Mouse (Mus musculus): Measurements from ENCODE around the gene Mrgprd. TPM values are rescaled to one million over a fixed set of nuclear protein-coding genes. Genes with fewer than 3 reads are reported as not detected.

The Mrgprd gene
- total RNA-seq, 2 experiments from 2014 or later = not detected

- no peak for DNase-seq
These were observed 10.5 kb upstream of the Mrgprd start for GRCm38 (mm10) chr7:145304153-145304552.

DNA sequence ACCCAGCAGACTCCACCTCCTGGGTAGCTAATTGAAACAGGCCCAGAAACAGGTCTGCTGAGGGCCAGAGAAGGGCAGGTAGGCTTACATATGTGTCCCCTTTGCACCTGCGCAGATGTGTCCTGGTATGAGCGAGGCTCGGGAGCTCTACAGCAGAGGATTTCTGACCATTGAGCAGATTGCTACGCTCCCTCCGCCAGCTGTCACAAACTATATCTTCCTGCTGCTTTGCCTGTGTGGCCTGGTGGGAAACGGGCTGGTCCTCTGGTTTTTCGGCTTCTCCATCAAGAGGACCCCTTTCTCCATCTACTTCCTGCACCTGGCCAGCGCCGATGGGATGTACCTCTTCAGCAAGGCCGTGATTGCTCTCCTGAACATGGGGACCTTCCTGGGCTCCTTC is 7.0 kb upstream of the Mrgprd start:
- DNase-seq = no peak

DNA sequence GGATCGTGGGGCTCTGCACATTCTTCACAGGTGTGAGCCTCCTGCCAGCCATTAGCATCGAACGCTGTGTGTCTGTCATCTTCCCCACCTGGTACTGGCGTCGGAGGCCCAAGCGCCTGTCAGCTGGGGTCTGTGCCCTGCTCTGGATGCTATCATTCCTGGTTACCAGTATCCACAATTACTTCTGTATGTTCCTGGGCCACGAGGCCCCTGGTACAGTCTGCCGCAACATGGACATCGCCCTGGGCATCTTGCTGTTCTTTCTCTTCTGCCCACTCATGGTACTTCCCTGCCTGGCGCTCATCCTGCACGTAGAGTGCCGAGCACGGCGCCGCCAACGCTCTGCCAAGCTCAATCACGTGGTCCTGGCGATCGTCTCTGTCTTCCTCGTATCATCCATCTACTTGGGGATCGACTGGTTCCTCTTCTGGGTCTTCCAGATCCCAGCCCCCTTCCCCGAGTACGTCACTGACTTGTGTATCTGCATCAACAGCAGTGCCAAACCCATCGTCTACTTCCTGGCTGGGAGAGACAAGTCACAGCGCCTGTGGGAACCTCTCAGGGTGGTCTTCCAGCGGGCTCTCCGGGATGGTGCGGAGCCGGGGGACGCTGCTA is 6.5 kb upstream of the Mrgprd start:
- peak; percentile 18 for DNase-seq

DNA sequence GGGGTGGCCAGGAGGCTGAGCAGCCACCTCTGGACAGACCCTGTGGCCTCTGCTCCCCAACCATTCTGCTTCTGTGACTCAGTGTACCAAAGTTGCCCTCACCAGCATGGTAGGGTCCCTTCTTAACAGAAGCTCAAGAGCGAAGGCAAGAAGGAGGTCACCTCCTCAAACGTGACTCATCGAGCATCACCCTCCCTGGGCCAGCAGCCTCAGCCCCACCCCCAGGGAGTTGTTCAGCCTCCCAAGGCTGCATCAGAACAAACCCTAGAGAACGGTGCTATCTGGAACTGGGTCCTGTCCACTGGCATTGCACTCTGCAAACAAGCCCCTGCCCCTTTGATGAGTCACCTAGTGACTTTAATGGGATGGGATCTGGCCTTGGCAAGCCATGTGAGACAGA is 5.8 kb upstream of the Mrgprd start:
- DNase-seq = no peak

DNA sequence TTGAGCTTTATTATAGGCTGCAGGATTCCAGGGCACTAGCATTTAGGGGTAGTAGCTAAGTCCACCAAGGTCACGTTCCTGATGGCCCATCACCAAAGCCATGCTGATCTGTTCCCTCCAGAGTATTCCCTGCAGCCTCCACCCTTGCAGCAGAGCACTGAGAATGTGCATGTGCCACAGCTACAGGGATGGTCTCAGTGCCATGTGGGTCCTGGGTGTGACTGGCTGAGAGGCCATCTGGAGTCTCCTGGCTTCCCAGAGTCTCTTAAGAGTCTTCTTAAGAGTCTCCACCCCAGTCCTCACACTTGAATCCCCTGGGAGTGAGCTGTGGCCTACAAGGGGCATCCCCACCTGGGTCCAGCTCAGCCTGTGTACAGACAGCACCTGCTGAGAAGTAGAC is 4.8 kb upstream of the Mrgprd start:
- no peak for DNase-seq

- no peak for DNase-seq
These were observed 4.1 kb upstream of the Mrgprd start for GRCm38 (mm10) chr7:145310526-145310925.

GRCm38 (mm10) chr7:145312137-145312536 is 2.5 kb upstream of the Mrgprd start:
- no peak for DNase-seq

GRCm38 (mm10) chr7:145317522-145317921 is 2.9 kb downstream of the Mrgprd start:
- DNase-seq = no peak

DNA sequence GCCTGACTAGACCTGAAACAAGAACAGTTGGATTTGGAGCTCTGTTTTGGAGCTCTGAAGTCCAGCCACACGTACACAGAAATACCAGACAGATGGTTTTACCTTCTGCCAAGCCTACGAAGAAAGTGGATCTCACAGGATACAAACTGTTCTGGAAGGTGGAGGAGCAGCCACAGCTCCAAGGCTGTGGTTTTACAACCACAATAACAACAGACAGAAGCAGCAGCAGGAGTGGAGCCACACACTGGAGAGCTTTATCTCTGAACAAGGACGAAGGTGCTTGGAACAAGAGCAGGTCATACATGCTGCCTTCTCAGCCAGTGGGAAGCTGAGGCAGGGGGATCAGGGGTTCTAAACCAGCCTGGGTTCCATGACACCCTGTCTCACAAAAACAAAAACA is 4.8 kb downstream of the Mrgprd start:
- no peak for DNase-seq

DNA sequence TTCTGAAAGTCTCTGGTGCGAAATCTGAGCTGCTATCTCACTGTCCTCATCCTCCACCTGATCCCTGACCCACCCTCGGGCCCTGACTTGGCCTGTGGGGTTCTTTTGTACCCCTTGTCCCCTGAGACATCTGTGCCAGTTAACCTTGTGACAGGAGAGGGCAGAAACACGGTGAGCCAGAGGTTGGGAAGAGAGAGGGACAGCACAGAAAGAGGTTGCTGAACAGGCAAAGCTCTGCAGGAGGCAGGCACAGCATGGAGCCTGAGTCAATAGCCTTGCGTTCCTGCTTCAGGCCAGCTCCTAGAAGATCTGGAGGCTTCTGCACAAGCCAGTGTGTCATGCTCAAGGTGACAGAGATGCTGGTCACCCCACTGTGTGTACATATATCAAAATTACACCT is 9.0 kb downstream of the Mrgprd start:
- DNase-seq = no peak

DNA sequence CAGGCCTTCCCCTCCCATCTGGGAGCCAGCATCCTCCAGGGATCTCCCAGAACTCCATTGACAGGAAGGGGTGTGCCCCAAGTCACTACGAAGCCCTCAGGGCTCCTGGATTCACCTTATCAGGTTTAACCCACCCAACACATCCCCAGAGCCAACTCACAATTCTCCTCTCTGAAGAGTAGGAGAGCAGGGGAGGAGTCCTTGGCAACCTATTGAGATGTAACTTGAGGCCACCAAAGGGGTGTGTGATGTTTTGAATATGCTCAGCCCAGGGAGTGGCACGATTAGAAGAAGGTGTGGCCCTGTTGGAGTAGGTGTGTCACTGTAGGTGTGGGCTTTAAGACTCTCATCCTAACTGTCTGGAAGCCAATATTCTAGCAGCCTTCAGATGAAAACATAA is 11.1 kb downstream of the Mrgprd start:
- DNase-seq = no peak

DNA sequence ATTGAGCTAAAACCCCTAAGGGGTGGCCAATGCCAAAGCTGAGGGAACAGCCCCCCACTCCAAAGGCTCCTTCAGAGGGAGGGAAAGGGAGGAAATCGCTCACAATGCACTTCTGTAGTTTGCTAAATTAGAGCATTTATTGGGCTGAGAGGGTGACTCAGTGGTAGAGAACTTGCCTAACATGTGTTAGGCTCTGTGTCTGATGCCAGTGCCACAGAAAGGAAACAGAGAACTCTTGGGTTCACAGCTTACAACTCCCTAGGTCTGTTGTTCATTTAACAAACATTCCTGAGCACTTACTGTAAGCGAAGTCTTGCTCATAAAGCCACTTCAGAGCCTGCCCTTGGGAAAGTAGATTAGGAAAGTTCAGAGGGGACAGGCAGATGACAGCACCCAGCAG is 15.3 kb downstream of the Mrgprd start:
- DNase-seq = no peak

GRCm38 (mm10) chr7:145330641-145331040 is 16.0 kb downstream of the Mrgprd start:
- no peak for DNase-seq

DNA sequence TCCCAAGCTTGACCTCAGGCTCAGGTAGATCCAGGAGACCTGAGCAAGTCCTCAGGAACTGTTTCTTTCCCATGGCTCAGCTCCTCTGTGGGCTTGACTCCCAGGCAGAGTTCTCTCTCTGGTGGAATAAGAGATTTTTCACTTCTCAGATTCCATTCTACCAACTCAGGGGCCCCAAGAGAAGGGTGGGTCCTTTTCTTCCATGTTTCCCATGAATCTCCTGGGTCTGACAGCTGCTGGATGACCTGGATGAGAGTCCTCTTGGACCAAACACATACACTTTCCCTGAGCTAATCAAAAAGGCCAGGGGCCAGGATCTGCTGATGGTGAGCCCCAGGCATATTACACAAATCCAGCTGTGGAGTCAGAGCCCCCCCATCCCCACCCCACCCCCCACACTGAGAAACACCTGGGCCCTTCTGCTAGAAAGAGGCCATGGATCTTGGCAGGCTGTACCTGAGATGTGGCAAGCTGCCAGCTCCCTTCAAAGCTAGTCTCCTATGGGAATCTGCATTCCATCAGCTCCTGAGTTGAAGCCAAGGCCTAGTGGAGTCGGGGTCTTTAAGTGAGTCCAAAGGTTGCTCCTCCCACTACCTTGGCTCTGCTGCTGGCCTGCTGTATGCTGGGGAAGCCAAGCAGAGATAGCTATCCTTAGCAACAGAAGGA is 17.9 kb downstream of the Mrgprd start:
- DNase-seq = peak; percentile 36

DNA sequence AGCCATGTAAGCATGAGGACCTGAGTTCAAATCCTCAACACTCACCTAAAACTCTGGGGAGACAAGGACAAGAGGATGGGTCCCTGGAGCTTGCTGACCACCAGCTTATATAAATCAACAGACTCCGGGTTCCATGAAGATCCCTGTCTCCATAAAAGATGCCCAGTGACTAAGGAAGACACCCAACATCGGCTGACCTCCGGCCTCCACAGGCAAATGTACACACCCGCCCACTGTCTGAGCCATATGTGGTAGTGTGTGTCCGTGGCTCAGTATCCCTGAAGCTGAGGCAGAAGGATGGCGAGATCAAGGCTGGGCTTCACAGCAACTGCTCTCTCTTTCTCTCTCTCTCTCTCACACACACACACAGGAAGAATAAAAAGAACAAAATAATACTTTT is 19.3 kb downstream of the Mrgprd start:
- no peak for DNase-seq

DNA sequence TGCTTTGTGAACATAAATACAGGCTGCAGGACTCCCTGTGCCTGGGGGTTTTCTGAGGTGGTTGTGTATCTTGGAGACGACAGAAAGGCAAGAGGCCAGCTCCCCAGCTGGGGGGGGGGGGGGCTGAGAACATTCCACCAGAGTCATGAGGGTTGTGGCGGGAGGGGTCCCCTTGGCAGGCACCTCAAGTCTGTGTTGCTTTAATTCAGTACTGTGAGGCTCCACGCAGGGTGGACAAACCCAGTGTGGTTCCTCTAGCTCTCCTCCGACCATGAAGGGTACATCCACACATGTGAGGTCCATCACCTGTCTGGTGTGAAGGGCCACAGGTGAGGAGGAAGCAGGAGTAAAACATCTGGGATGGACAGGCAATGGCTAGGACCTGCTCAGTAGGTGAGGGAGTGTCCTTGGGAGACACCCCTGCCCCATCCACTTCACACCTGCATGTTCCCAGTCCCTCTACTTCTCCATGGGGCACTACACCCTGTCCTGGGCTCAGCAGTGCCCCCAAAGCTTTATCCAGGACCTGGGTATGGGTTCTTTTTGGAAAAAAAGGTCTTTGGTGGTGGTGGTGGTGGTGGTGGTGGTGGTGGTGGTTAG is 19.9 kb downstream of the Mrgprd start:
- DNase-seq = no peak

DNA sequence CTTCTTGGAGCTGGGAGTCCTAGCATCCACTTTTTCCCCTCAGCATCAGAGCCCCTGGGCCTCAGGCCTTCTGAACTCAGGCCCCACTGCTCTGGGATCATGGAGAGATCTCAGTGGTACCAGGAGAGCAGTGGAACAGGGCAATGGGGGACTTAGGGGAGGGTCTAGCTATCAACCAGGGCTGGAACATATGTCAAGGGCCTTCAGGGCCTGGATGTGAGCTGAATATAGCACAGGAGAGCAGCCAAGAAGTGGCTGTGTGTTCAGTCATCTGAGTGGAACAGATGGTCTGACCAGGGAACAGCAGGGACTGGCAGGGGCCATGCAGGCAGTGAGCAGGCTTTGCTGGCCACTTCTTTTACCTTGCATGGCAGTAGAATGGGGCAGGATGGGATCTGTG is 20.6 kb downstream of the Mrgprd start:
- DNase-seq = peak; percentile 29

- no peak for DNase-seq
These were observed 21.1 kb downstream of the Mrgprd start for GRCm38 (mm10) chr7:145335616-145336332.

DNA sequence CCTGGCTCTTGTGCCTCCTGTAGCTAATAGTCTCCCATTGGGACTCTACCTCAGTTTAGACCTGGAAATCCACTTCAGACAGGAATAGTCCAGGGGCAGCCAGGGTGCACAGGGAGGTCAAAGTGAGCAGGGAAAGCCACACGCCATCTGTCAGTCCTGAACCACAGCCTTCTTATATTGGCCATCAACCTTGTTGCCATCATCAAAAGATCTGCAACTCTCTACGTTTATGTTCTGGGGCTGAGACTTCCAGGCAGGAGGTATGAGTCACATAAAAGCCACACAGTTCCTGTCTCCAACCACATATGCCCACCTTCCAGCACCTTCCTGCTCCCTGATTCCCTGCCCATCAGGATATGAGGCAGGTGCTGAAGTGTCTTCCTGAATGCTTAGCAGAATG is 23.3 kb downstream of the Mrgprd start:
- no peak for DNase-seq

- DNase-seq = no peak
These were observed 25.7 kb downstream of the Mrgprd start for GRCm38 (mm10) chr7:145340248-145340904.

Data from heart, postnatal 4 days (tissue).